Mouse (Mus musculus): ENCODE measurements at regions not wholly inside any gene's neighbourhood (a gene's known extent, or its start where the extent isn't known, plus 50 kb on each side); places are given as distances from the start of the nearest gene placed in this dataset.
A peak's percentile ranks its signal among the peaks of the same experiment; 100 is the strongest.
"Not testable (repeated sequence)": the region's sequence is repeated elsewhere in the genome, so short reads cannot be mapped to it uniquely, and the experiment has no call there.

DNA sequence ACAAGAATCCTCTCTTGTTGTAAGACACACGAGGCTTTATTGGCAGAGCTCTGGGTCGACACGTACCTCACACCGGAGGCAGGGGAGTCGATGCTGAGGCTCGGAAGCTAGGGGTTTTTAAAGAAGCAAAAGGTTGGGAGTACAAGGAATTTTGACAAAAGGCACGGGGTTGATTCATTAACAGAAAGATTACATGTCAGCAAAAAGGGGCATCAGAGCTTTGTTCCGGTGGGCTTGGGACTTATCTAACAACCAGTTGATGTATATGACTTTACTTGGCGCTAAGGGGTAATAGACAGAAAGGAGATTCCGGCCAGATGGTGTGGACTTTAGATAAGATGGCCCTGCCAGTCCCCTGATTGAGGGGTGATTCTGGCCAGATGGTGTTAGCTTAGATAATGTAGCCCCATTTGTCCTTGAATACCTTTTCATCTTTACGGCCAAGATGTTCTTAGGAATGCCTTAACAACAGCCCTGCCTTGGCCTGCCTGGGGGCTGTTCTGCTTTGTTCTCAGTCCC is 218.3 kb downstream of the Gm31371 start:
- ATAC-seq (replicated peaks; ENCODE audit: low FRiP score, poor library complexity, severe bottlenecking) = not testable (repeated sequence)

DNA sequence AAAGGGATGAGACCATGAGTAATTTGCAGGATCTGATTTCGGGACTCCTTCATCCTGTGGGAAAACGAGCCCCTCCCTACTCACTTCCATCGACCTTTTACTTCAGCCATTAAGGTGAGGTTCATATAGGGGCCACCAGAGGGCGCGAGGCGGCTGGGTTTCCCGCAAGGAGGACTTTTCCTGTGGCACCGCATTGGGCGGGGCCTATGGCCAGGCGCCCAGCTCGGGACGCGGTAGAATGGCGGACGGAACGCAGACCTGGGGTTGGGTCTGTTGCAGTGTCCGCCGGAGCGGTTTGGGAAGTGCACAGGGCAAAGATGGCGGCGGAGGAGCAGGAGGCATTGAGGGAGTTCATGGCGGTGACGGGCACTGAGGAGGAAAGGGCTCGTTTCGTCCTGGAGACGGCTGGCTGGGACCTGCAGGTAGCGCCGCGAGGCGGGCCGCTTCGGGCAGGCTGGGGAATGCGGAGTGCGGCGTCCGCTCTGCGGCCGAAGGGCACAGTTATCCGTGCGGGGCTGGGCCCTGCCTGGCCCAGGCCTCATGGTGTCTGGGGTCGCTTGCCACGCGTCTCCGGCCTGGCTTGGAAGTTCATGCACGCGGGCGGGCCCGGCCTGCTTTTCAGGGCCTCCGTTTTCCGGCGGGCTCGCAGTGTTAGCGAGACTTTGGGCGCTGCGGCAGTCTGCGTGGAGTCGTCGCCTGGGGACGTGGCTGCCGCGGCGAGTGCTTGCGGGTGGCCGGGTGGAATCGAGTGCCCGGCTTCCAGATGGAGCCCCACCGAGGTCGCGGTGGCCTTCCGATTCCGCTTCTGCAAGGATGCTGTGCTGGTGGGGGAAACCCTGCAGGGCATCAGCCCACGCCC is 219.1 kb downstream of the Gm31371 start:
- ATAC-seq (replicated peaks; ENCODE audit: low FRiP score, poor library complexity, severe bottlenecking) = peak; percentile 100

DNA sequence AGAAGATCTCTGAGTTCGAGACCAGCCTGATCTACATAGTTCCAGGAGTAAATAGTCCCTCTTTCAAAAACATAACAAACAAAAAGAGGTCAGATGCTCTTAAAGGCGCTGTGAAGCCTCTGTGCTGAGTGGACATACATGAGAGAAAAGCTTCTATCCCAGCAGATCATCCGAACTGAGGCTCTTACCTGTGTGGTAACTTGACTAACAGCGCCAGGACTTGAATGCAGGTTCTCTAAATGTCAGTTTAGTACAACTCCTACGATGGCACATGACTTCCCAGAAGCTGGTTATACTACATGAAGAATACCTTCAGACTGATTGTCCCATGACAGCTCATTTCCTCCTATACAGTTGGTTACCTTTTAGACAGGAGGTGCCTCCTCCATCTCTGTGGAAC is 220.4 kb downstream of the Gm31371 start:
- not testable (repeated sequence) for ATAC-seq (replicated peaks; ENCODE audit: low FRiP score, poor library complexity, severe bottlenecking)

DNA sequence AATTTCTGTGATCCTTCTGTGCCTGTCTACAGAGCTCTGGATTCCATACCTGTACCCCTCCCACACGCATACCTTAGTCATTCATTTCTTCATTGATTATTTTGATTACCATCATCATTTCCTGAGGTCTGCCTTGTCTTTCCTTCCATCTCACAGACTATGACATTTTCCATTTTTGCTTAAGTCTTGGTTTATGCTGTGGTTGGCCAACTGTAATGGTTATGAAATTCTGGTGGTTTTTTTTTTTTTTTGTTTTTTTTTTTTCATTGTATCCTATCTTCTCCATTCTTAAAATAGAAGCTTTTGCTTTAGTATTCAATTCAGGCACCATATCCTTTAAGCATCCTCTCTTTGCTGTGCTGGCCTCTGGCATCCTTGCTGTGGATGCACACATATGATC is 227.4 kb downstream of the Gm15319 start:
- ATAC-seq (replicated peaks; ENCODE audit: low FRiP score, poor library complexity, severe bottlenecking) = not testable (repeated sequence)

DNA sequence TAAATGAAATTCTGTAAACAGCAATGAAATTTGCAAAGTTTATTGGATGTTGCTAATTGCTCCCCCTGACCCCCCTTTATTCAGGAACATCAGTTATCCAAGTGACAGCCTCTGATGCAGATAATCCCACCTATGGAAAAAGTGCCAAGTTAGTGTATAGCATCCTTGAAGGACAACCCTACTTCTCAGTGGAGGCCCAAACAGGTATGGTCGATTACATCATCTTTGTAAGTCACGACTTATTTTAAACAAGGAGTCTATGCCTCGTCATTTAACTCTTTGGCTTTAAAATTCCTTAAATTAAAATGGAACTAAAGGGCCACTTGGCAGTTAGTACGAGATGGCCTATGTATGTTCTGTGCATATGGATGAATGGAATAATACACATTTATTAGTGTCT is 217.6 kb downstream of the Gm15319 start:
- not testable (repeated sequence) for ATAC-seq (replicated peaks; ENCODE audit: low FRiP score, poor library complexity, severe bottlenecking)

DNA sequence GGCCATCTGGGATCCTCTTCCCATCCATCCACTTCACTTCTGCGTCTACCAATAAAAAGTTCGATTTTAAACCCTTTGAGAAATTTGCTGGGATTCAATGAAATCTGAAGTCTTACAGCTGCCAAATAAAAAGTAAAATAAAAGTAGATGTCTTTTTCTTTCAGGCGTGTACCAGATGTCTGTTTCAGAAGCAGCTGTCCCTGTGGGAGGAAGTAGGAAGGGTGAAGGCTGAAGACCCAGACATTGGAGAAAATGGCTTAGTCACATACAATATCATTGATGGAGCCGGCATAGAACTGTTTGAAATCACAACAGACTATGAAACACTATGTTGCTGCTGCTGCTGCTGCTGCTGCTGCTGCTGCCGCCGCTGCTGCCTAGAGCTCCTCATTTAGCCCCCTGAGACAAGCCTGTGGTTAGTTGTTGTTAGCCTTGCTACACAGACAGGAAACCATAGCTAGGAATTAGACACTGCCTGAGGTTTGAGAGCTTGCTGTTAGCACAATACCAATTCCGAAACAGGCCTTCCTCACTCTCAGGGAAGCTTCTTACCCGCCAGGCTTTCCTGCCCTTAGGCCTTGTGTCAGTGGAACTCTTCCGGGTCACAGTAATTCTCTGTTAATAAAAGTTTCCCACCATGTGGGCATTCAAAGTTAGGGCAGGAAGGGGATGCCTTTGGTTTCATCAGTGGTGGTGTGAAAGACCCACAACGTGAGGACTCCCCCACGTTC is 211.5 kb downstream of the Gm15319 start:
- ATAC-seq (replicated peaks; ENCODE audit: low FRiP score, poor library complexity, severe bottlenecking) = not testable (repeated sequence)

DNA sequence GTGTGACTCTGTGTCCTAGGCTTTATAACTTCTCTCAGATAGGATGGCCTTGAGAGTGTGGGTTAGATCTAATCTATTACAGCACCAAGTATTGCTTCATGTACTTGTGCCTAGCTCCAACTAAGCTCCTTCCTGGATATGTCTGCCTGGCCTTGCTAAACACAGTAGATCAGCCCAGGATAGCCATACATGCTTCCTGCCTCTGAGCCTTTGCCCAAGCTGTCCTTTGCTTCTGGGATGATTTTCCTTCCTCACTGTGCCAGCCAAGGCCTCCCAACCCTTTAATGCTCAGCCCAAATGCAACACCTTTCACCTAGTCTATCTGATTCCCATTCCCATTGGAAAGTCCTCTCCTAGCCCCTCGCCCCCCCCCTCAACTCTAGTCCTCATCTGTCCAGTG is 208.9 kb downstream of the Gm15319 start:
- ATAC-seq (replicated peaks; ENCODE audit: low FRiP score, poor library complexity, severe bottlenecking) = not testable (repeated sequence)

All from erythroid progenitor cell, adult 5-6 weeks (primary cell).